Mouse (Mus musculus) forebrain, embryonic 10.5 days (tissue): ENCODE measurements around the gene Ncoa6. TPM values are rescaled to one million over a fixed set of nuclear protein-coding genes. Genes with fewer than 3 reads are reported as not detected.

Source experiments
- DNase-seq: peaks from one replicate; pipeline ENCODE4 v3.0.0-alpha.2; 2017; ENCODE audit warnings: low spot score; ENCODE audit errors: extremely low spot score
- H3K27ac ChIP-seq: fragments of 300-500 bp; sonication (generic); 2 replicates; pipeline ENCODE4 v1.5.1; 2016; ENCODE audit warnings: mild to moderate bottlenecking
- H3K27me3 ChIP-seq: fragments of 300-500 bp; sonication (generic); 2 replicates; pipeline ENCODE4 v1.6.1; 2016; ENCODE audit warnings: mild to moderate bottlenecking; ENCODE audit not compliant: poor library complexity, severe bottlenecking
- H3K36me3 ChIP-seq: fragments of 300-500 bp; sonication (generic); replicated peaks from 2 replicates; pipeline ENCODE4 v1.6.1; 2016; ENCODE audit warnings: mild to moderate bottlenecking, moderate library complexity
- H3K4me1 ChIP-seq: fragments of 300-500 bp; sonication (generic); 2 replicates; pipeline ENCODE4 v1.6.1; 2016
- H3K4me3 ChIP-seq: fragments of 300-500 bp; sonication (generic); 2 replicates; pipeline ENCODE4 v1.5.1; 2016; ENCODE audit warnings: mild to moderate bottlenecking, moderate library complexity
- H3K9me3 ChIP-seq: fragments of 300-500 bp; sonication (generic); 2 replicates; pipeline ENCODE4 v1.6.1; 2016; ENCODE audit warnings: mild to moderate bottlenecking, moderate library complexity
- WGBS: fragments of 180-500 bp; shearing (Covaris S2); methylation state at CpG from one replicate; pipeline ENCODE4 v1.1.7; 2016; 5-methylcytosine and 5-hydroxymethylcytosine counted together
- polyA plus RNA-seq: library from polyadenylated mRNA; unstranded; fragments of >200 nt; fragmentation: Nextera tagmentation; extraction: Ambion mirVana; gene quantifications from 2 replicates; pipeline ENCODE4 v1.2.1, GENCODE M21; 2016

Ncoa6 gene
- polyA plus RNA-seq, 1 experiment from 2014 or later = 23.7 TPM

- Histone ChIP-seq H3K27me3 (peaks cover 29% of the 10 kb centered on the region), H3K27ac (no peak overlapping the region), H3K9me3 (no peaks in the 10 kb centered on the region), H3K4me1 (peaks cover 12% of the 10 kb centered on the region), H3K4me3 (no peak overlapping the region), H3K36me3 (no peaks in the 10 kb centered on the region)
- WGBS = 79% methylated on average over 10 of the region's 10 CpGs
- DNase-seq = no peak
Observed at GRCm38 (mm10) chr2:155376191-155376590, 97.5 kb downstream of the Ncoa6 start.

- Histone ChIP-seq H3K4me3 (no peak overlapping the region), H3K36me3 (no peaks in the 10 kb centered on the region), H3K27ac (no peak overlapping the region), H3K9me3 (no peaks in the 10 kb centered on the region), H3K4me1 (no peaks in the 10 kb centered on the region), H3K27me3 (peaks cover 12% of the 10 kb centered on the region)
- DNase-seq = no peak
Observed at GRCm38 (mm10) chr2:155374521-155374920, 99.2 kb downstream of the Ncoa6 start.

GRCm38 (mm10) chr2:155373886-155374285 lies 99.8 kb downstream of the Ncoa6 start:
- Histone ChIP-seq H3K4me1 (no peaks in the 10 kb centered on the region), H3K9me3 (no peaks in the 10 kb centered on the region), H3K36me3 (no peaks in the 10 kb centered on the region), H3K4me3 (no peak overlapping the region), H3K27me3 (0 out of 2 replicates have a peak, but pooled peaks cover 6% of the 10 kb centered on the region), H3K27ac (no peak overlapping the region)
- WGBS = 89% methylated on average over 1 of the region's 1 CpGs
- DNase-seq = no peak

- H3K4me3 ChIP-seq = no peak overlapping the region
- 77% methylated on average over 1 of the region's 1 CpGs for WGBS
- no peaks in the 10 kb centered on the region for H3K4me1 ChIP-seq
- no peaks in the 10 kb centered on the region for H3K36me3 ChIP-seq
- no peak overlapping the region for H3K27ac ChIP-seq
- no peaks in the 10 kb centered on the region for H3K27me3 ChIP-seq
- no peaks in the 10 kb centered on the region for H3K9me3 ChIP-seq
- DNase-seq = no peak
Observed at GRCm38 (mm10) chr2:155373302-155373701, 100.4 kb downstream of the Ncoa6 start.

GRCm38 (mm10) chr2:155372451-155372850 lies 101.2 kb downstream of the Ncoa6 start:
- no peak overlapping the region for H3K27ac ChIP-seq
- H3K4me3 ChIP-seq = no peak overlapping the region
- 69% methylated on average over 4 of the region's 4 CpGs for WGBS

GRCm38 (mm10) chr2:155369333-155369883 lies 104.3 kb downstream of the Ncoa6 start:
- Histone ChIP-seq H3K4me3 (no peak overlapping the region), H3K27ac (no peak overlapping the region), H3K9me3 (no peaks in the 10 kb centered on the region), H3K36me3 (no peaks in the 10 kb centered on the region), H3K27me3 (no peaks in the 10 kb centered on the region), H3K4me1 (no peaks in the 10 kb centered on the region)
- 80% methylated on average over 7 of the region's 7 CpGs for WGBS
- DNase-seq = no peak

More at GRCm38 (mm10) chr2:155372451-155372850, 101.2 kb downstream of the Ncoa6 start:
- no peaks in the 10 kb centered on the region for H3K9me3 ChIP-seq
- H3K36me3 ChIP-seq = no peaks in the 10 kb centered on the region
- H3K4me1 ChIP-seq = no peaks in the 10 kb centered on the region
- DNase-seq = no peak
- H3K27me3 ChIP-seq = no peaks in the 10 kb centered on the region

GRCm38 (mm10) chr2:155367635-155368284 lies 105.9 kb downstream of the Ncoa6 start:
- Histone ChIP-seq H3K9me3 (no peaks in the 10 kb centered on the region), H3K4me3 (no peak overlapping the region), H3K27ac (no peak overlapping the region), H3K36me3 (no peaks in the 10 kb centered on the region), H3K4me1 (no peaks in the 10 kb centered on the region), H3K27me3 (no peaks in the 10 kb centered on the region)
- DNase-seq = no peak
- WGBS = 86% methylated on average over 7 of the region's 7 CpGs

- Histone ChIP-seq H3K9me3 (no peaks in the 10 kb centered on the region), H3K27me3 (no peaks in the 10 kb centered on the region), H3K27ac (peak overlapping the region; percentile 89), H3K4me1 (peaks cover 16% of the 10 kb centered on the region), H3K4me3 (peak overlapping the region; percentile 91), H3K36me3 (no peaks in the 10 kb centered on the region)
- 37% methylated on average over 14 of the region's 14 CpGs for WGBS
- peak; percentile 16 for DNase-seq
Observed at GRCm38 (mm10) chr2:155357686-155358399, 115.9 kb downstream of the Ncoa6 start.

GRCm38 (mm10) chr2:155356971-155357591 lies 116.6 kb downstream of the Ncoa6 start, which contains the start of gene Pigu:
Pigu (minus strand) TSS chr2:155357430.
- under 1% methylated on average over 38 of the region's 38 CpGs for WGBS
- Histone ChIP-seq H3K4me3 (peak within 1 kb of the TSS; percentile 91), H3K27me3 (no peaks in the 10 kb centered on the region), H3K27ac (peak within 1 kb of the TSS; percentile 89), H3K9me3 (no peaks in the 10 kb centered on the region), H3K36me3 (no peaks in the 10 kb centered on the region), H3K4me1 (peaks cover 16% of the 10 kb centered on the region)
- DNase-seq = peak; percentile 91

GRCm38 (mm10) chr2:155354402-155354801 lies 119.3 kb downstream of the Ncoa6 start:
- WGBS = 95% methylated on average over 3 of the region's 3 CpGs

GRCm38 (mm10) chr2:155346670-155347069 lies 127.0 kb downstream of the Ncoa6 start:
- peaks cover 51% of the 10 kb centered on the region for H3K36me3 ChIP-seq
- H3K4me3 ChIP-seq = no peak overlapping the region
- DNase-seq = no peak
- no peaks in the 10 kb centered on the region for H3K27me3 ChIP-seq
- H3K9me3 ChIP-seq = no peaks in the 10 kb centered on the region
- H3K27ac ChIP-seq = no peak overlapping the region
- WGBS = 92% methylated on average over 1 of the region's 1 CpGs
- no peaks in the 10 kb centered on the region for H3K4me1 ChIP-seq

More at GRCm38 (mm10) chr2:155354402-155354801, 119.3 kb downstream of the Ncoa6 start:
- H3K9me3 ChIP-seq = no peaks in the 10 kb centered on the region
- H3K4me3 ChIP-seq = no peak overlapping the region
- no peak overlapping the region for H3K27ac ChIP-seq
- H3K36me3 ChIP-seq = peaks cover 8% of the 10 kb centered on the region
- peaks cover 16% of the 10 kb centered on the region for H3K4me1 ChIP-seq
- no peak for DNase-seq
- no peaks in the 10 kb centered on the region for H3K27me3 ChIP-seq
